Mouse (Mus musculus): Measurements from ENCODE around the gene Magi2. TPM values are rescaled to one million over a fixed set of nuclear protein-coding genes. Genes with fewer than 3 reads are reported as not detected.

Gene Magi2
- polyA plus RNA-seq, 1 experiment from 2014 or later: 15.2 TPM

DNA sequence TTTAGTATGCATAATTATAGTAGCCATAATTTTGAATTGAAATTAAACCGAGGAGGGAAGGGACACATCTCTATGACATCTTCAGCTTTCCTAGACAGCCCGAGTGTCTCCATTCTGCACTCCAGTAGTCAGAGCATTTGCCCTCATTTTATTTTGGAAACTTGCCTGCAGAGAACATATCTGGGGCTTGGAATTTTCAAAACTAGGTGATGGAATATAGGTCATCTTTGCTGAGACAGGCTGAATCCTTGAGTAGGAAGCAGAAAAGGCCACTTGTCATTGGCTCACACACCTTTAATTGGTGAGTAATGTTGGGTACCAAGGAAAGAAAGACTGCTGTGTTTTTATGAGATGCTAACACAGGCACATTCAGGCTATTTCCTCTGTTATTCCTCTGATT lies 724.3 kb downstream of the Magi2 start:
- 69% methylated on average over 2 of the region's 2 CpGs for WGBS
- H3K4me3 ChIP-seq (ENCODE audit: low read length): no peak overlapping the region
- no peaks in the 10 kb centered on the region for H3K4me1 ChIP-seq (ENCODE audit: insufficient read depth, low read length)
- H3K36me3 ChIP-seq (ENCODE audit: insufficient read depth, low read length): no peaks in the 10 kb centered on the region
- no peak overlapping the region for H3K9ac ChIP-seq (replicated peaks; ENCODE audit: low read length)
- no peaks in the 10 kb centered on the region for H3K27me3 ChIP-seq (ENCODE audit: insufficient read depth, low read length)
- ATAC-seq (ENCODE audit: low FRiP score, low TSS enrichment): no peak
- H3K27ac ChIP-seq (ENCODE audit: low read length): no peak overlapping the region
- H3K4me2 ChIP-seq (replicated peaks; ENCODE audit: low read depth, low read length): no peak overlapping the region
- H3K9me3 ChIP-seq (ENCODE audit: low read length): no peaks in the 10 kb centered on the region

DNA sequence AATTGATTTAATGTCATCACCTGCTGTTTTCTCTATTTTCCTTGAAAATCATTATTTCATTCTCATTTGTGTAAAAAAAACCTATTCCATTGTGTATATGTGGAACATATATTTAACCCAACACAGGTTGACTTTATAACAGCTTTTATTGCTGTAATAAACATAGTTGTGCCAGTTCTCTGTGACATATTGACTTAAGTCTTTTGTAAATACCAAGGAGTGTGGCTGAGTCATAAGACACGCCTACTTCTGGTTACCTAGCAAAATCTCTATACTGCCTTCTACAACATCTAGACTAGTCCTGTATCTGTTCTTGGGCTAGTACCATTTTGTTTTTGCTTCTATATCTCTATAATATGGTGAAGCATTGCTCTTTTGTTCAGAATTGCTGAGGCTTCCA lies 737.3 kb downstream of the Magi2 start:
- ATAC-seq (ENCODE audit: low FRiP score, low TSS enrichment): no peak
- Histone ChIP-seq H3K27me3 (ENCODE audit: insufficient read depth, low read length) (no peaks in the 10 kb centered on the region), H3K4me1 (ENCODE audit: insufficient read depth, low read length) (no peaks in the 10 kb centered on the region), H3K36me3 (ENCODE audit: insufficient read depth, low read length) (no peaks in the 10 kb centered on the region), H3K9ac (replicated peaks; ENCODE audit: low read length) (no peak overlapping the region), H3K9me3 (ENCODE audit: low read length) (no peaks in the 10 kb centered on the region), H3K4me2 (replicated peaks; ENCODE audit: low read depth, low read length) (no peak overlapping the region), H3K27ac (ENCODE audit: low read length) (no peak overlapping the region), H3K4me3 (ENCODE audit: low read length) (no peak overlapping the region)
- 86% methylated on average over 1 of the region's 1 CpGs for WGBS

DNA sequence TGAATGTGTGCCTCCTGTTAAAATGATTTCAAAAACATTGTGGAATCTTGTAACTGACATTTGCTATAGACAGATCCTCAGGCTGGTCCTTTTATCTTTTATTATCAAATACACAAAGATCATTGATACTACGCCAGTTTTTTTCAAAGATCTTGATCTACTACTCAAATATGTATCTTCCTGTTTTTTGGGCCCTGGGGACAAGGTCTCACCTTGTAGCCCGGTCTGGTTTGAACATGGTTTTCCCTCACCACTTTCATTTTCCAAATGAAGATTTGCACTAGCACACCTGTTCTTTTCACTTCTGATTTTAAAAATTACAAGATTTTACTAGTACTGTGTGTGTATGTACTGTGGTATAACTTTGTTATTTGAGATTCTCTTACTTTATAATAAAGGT lies 745.9 kb downstream of the Magi2 start:
- H3K4me3 ChIP-seq (ENCODE audit: low read length): no peak overlapping the region
- WGBS: 84% methylated on average over 2 of the region's 2 CpGs

DNA sequence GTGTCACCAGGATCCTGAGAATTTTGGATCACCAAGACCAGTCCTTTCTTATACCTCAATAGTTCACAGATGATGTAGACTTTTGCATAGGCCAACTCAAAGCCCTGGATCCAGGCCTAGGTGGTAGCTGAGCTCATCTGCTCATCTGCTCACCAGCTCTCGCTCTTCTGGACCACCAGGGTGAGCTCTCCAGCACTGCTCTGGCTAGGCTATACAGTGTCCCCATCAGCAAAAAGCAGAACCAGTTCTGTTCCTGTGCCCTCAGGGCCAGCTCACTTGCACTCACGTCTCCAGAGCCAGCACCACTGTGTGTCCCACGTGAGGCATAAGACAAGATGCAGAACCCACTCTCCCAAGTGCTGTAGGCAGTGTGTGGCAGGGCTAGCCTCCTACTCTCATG lies 747.0 kb downstream of the Magi2 start:
- Histone ChIP-seq H3K9me3 (ENCODE audit: low read length) (no peaks in the 10 kb centered on the region), H3K36me3 (ENCODE audit: insufficient read depth, low read length) (no peaks in the 10 kb centered on the region), H3K27ac (ENCODE audit: low read length) (no peak overlapping the region), H3K4me1 (ENCODE audit: insufficient read depth, low read length) (no peaks in the 10 kb centered on the region), H3K9ac (replicated peaks; ENCODE audit: low read length) (no peak overlapping the region), H3K4me3 (ENCODE audit: low read length) (no peak overlapping the region), H3K4me2 (replicated peaks; ENCODE audit: low read depth, low read length) (no peak overlapping the region), H3K27me3 (ENCODE audit: insufficient read depth, low read length) (no peaks in the 10 kb centered on the region)
- ATAC-seq (ENCODE audit: low FRiP score, low TSS enrichment): no peak
- 88% methylated on average over 3 of the region's 3 CpGs for WGBS

More for the DNA sequence above, 745.9 kb downstream of the Magi2 start:
- Histone ChIP-seq H3K36me3 (ENCODE audit: insufficient read depth, low read length) (no peaks in the 10 kb centered on the region), H3K4me1 (ENCODE audit: insufficient read depth, low read length) (no peaks in the 10 kb centered on the region), H3K4me2 (replicated peaks; ENCODE audit: low read depth, low read length) (no peak overlapping the region), H3K27me3 (ENCODE audit: insufficient read depth, low read length) (no peaks in the 10 kb centered on the region), H3K9me3 (ENCODE audit: low read length) (no peaks in the 10 kb centered on the region), H3K27ac (ENCODE audit: low read length) (no peak overlapping the region), H3K9ac (replicated peaks; ENCODE audit: low read length) (no peak overlapping the region)
- ATAC-seq (ENCODE audit: low FRiP score, low TSS enrichment): no peak

DNA sequence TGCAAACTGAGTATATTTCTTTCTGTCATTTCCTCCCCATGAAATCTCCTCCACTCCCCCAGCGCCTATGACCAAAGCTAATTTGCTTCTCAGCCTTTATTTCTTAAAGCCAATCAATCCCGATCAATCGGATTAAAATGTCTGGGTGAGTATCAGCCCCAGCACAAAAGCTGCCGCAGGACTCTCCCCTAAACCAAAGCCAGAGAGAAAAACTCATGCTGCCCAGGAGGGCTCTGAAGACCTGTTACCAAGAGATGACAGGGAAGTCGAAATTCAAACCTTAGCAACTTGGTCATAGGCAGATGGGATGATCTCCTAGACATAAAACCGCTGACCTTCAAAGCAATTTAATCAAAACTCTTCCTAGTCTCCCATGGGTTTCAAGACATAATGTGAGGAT lies 754.7 kb downstream of the Magi2 start:
- no peak for ATAC-seq (ENCODE audit: low FRiP score, low TSS enrichment)
- Histone ChIP-seq H3K9ac (replicated peaks; ENCODE audit: low read length) (no peak overlapping the region), H3K9me3 (ENCODE audit: low read length) (no peaks in the 10 kb centered on the region)

DNA sequence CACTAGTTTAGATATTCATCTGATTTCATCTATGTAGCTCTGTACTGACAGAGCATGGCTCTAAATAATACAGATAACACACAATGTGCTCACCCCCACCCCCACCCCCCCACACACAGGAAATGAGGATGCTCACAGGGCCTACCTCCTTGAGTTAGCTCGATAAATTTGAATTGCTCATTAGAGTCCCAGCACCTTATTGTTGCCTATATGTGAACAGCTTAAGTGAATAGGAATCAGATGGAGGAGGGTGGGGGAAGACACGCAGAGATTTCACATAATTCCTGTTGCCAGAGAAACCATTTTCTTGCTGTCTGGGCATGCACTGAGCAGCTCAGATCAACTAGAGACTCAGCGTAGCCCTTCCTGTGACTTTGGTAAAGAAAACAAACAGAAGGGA lies 755.2 kb downstream of the Magi2 start:
- H3K4me2 ChIP-seq (replicated peaks; ENCODE audit: low read depth, low read length): no peak overlapping the region
- no peaks in the 10 kb centered on the region for H3K4me1 ChIP-seq (ENCODE audit: insufficient read depth, low read length)
- ATAC-seq (ENCODE audit: low FRiP score, low TSS enrichment): no peak
- H3K36me3 ChIP-seq (ENCODE audit: insufficient read depth, low read length): no peaks in the 10 kb centered on the region
- H3K27ac ChIP-seq (ENCODE audit: low read length): no peak overlapping the region
- no peak overlapping the region for H3K4me3 ChIP-seq (ENCODE audit: low read length)
- H3K9me3 ChIP-seq (ENCODE audit: low read length): no peaks in the 10 kb centered on the region
- WGBS: 57% methylated on average over 3 of the region's 3 CpGs
- no peak overlapping the region for H3K9ac ChIP-seq (replicated peaks; ENCODE audit: low read length)
- H3K27me3 ChIP-seq (ENCODE audit: insufficient read depth, low read length): no peaks in the 10 kb centered on the region

More for the DNA sequence above, 754.7 kb downstream of the Magi2 start:
- 74% methylated on average over 6 of the region's 6 CpGs for WGBS
- H3K27me3 ChIP-seq (ENCODE audit: insufficient read depth, low read length): no peaks in the 10 kb centered on the region
- no peak overlapping the region for H3K27ac ChIP-seq (ENCODE audit: low read length)
- H3K4me2 ChIP-seq (replicated peaks; ENCODE audit: low read depth, low read length): no peak overlapping the region
- H3K4me3 ChIP-seq (ENCODE audit: low read length): no peak overlapping the region
- no peaks in the 10 kb centered on the region for H3K4me1 ChIP-seq (ENCODE audit: insufficient read depth, low read length)
- H3K36me3 ChIP-seq (ENCODE audit: insufficient read depth, low read length): no peaks in the 10 kb centered on the region

DNA sequence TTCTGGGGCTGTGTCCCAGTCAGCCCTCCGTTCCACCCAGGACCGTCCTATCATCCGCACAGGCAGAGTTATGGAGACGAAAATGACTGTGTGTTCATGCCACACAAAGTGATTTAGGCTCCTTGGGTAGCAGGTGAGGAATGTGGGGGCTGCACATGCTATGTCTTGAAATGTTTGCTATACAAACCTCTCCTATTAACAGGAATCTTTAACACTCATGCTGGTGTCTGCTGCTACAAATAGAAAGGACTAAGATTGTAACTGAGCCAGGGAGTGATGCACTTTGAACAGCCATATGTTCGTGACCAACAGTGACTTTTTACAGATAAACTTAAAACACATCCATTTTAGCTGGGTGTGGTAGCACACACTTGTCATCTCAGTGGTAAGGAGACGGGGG lies 772.6 kb downstream of the Magi2 start:
- Histone ChIP-seq H3K4me2 (replicated peaks; ENCODE audit: low read depth, low read length) (no peak overlapping the region), H3K36me3 (ENCODE audit: insufficient read depth, low read length) (no peaks in the 10 kb centered on the region), H3K27me3 (ENCODE audit: insufficient read depth, low read length) (no peaks in the 10 kb centered on the region), H3K27ac (ENCODE audit: low read length) (no peak overlapping the region), H3K4me3 (ENCODE audit: low read length) (no peak overlapping the region), H3K9me3 (ENCODE audit: low read length) (no peaks in the 10 kb centered on the region), H3K9ac (replicated peaks; ENCODE audit: low read length) (no peak overlapping the region), H3K4me1 (ENCODE audit: insufficient read depth, low read length) (no peaks in the 10 kb centered on the region)
- WGBS: 63% methylated on average over 6 of the region's 6 CpGs
- ATAC-seq (ENCODE audit: low FRiP score, low TSS enrichment): no peak

DNA sequence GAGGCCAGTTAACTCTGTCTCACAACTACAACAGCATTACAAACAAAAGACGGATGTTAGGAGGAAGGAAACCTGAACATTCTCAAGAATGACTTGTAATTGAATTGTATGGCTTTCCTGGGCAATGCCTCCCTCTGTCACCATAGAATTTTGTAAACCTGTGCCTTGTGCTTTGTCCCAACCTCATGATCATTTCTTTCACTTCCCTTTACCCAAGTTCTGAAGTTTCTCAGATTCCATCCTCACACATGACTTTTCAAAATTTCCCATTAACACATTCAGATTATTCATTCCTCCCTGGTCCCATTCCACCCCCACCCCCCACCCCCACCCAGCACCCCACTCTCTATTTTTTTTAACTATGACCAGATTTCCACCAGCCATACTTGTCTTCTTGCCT lies 773.1 kb downstream of the Magi2 start:
- H3K9me3 ChIP-seq (ENCODE audit: low read length): no peaks in the 10 kb centered on the region
- H3K4me3 ChIP-seq (ENCODE audit: low read length): no peak overlapping the region
- H3K27ac ChIP-seq (ENCODE audit: low read length): no peak overlapping the region
- no peak for ATAC-seq (ENCODE audit: low FRiP score, low TSS enrichment)
- 56% methylated on average over 1 of the region's 1 CpGs for WGBS
- H3K4me2 ChIP-seq (replicated peaks; ENCODE audit: low read depth, low read length): no peak overlapping the region
- H3K9ac ChIP-seq (replicated peaks; ENCODE audit: low read length): no peak overlapping the region
- H3K27me3 ChIP-seq (ENCODE audit: insufficient read depth, low read length): no peaks in the 10 kb centered on the region
- H3K4me1 ChIP-seq (ENCODE audit: insufficient read depth, low read length): no peaks in the 10 kb centered on the region
- no peaks in the 10 kb centered on the region for H3K36me3 ChIP-seq (ENCODE audit: insufficient read depth, low read length)

DNA sequence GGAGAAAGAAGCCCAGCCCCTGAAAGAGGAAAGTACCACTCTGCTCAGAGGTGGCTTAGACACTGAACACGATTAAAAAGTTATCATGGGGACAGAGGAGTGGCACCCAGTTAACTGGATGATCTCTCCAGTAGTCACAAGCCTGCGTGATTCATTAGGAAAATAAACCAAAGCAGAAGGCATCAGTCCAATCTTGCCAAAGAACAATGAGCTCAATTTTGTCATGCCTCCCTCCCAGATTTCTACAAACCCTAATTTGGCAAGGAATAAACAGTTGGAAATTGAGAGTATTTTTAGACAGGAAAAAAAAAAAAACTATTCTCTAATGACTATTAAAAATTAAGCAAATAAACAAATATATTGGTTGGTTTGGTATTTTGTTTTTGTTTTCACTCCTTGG lies 779.8 kb downstream of the Magi2 start:
- no peak overlapping the region for H3K27ac ChIP-seq (ENCODE audit: low read length)
- H3K27me3 ChIP-seq (ENCODE audit: insufficient read depth, low read length): no peaks in the 10 kb centered on the region
- H3K4me3 ChIP-seq (ENCODE audit: low read length): no peak overlapping the region
- no peak overlapping the region for H3K4me2 ChIP-seq (replicated peaks; ENCODE audit: low read depth, low read length)
- no peak overlapping the region for H3K9ac ChIP-seq (replicated peaks; ENCODE audit: low read length)
- ATAC-seq (ENCODE audit: low FRiP score, low TSS enrichment): no peak
- H3K4me1 ChIP-seq (ENCODE audit: insufficient read depth, low read length): no peaks in the 10 kb centered on the region
- H3K36me3 ChIP-seq (ENCODE audit: insufficient read depth, low read length): no peaks in the 10 kb centered on the region
- 75% methylated on average over 2 of the region's 2 CpGs for WGBS
- H3K9me3 ChIP-seq (ENCODE audit: low read length): no peaks in the 10 kb centered on the region

DNA sequence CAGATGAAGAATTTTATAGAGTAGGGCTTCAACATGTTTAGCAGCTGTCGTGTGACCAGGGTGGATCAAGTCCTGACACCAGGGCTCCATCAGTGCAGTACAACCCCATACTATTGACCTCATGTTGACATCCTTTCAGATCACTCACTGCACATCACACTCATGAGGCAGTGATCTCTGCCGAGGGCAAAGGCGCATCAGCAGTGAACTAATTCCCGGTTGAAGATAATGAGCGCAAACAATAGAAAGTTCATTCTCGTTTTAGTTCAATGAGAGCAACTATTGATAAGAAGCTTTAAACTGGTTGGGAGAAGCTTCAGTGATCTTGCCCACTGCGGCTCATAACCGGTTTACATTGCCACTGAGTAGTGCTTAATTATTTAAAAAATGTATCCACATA lies 780.4 kb downstream of the Magi2 start:
- no peak for ATAC-seq (ENCODE audit: low FRiP score, low TSS enrichment)
- 92% methylated on average over 8 of the region's 8 CpGs for WGBS

DNA sequence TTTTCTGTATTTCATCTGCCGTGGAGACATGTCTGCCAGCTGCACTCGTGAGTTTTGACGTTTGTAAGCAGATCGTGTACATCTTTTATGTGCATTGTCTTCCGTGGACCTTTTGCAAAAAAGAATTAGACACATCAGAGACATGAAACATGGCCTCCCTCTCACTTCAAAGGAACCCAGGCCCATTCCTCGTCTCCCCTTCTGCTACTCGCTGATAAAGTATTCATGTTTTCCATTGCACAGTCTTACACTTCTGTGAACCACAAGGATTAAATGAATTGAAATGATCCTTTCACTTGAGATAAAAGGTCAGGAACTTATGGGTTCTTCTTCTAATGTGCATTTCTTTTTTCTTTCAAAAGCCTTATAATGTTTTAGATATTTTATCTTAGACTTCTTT lies 783.4 kb downstream of the Magi2 start:
- ATAC-seq (ENCODE audit: low FRiP score, low TSS enrichment): no peak
- H3K9me3 ChIP-seq (ENCODE audit: low read length): no peaks in the 10 kb centered on the region

More for the DNA sequence above, 780.4 kb downstream of the Magi2 start:
- Histone ChIP-seq H3K36me3 (ENCODE audit: insufficient read depth, low read length) (no peaks in the 10 kb centered on the region), H3K4me3 (ENCODE audit: low read length) (no peak overlapping the region), H3K9me3 (ENCODE audit: low read length) (no peaks in the 10 kb centered on the region), H3K4me1 (ENCODE audit: insufficient read depth, low read length) (no peaks in the 10 kb centered on the region), H3K9ac (replicated peaks; ENCODE audit: low read length) (no peak overlapping the region), H3K27me3 (ENCODE audit: insufficient read depth, low read length) (no peaks in the 10 kb centered on the region), H3K4me2 (replicated peaks; ENCODE audit: low read depth, low read length) (no peak overlapping the region), H3K27ac (ENCODE audit: low read length) (no peak overlapping the region)

More for the DNA sequence above, 783.4 kb downstream of the Magi2 start:
- 66% methylated on average over 7 of the region's 7 CpGs for WGBS
- Histone ChIP-seq H3K9ac (replicated peaks; ENCODE audit: low read length) (no peak overlapping the region), H3K27ac (ENCODE audit: low read length) (no peak overlapping the region), H3K4me3 (ENCODE audit: low read length) (no peak overlapping the region), H3K36me3 (ENCODE audit: insufficient read depth, low read length) (no peaks in the 10 kb centered on the region), H3K4me2 (replicated peaks; ENCODE audit: low read depth, low read length) (no peak overlapping the region), H3K4me1 (ENCODE audit: insufficient read depth, low read length) (no peaks in the 10 kb centered on the region), H3K27me3 (ENCODE audit: insufficient read depth, low read length) (no peaks in the 10 kb centered on the region)

Data from kidney, embryonic 16.5 days (tissue).